ENCODE assay signal across 13 mouse cellular contexts in genomic region chr9:70298221-70298620, GRCm38 (mm10).
DNase-seq lines count a peak whose midpoint lies in the region; ATAC-seq lines count a peak whose summit lies in the region.
"Had no signal": no experiment of that assay in that cellular context is flagged by ENCODE, and none has a peak within 500 bp of the region (broad histone marks: within the 10 kb centered on the region; RNA-seq: fewer than 3 reads in every experiment).

No protein-coding gene starts in this region.

- no peak for DNase-seq in frontal cortex, postnatal 36 days (ENCODE audit: low spot score in 2 of 2)
- DNase-seq in right cerebral cortex, adult 18-20 months = peak; percentile 45
- DNase-seq in right cerebral cortex, adult 2 months (ENCODE audit: low spot score in 2 of 2) = no peak
- peak; percentile 71 for DNase-seq in telencephalon, adult 2 months (ENCODE audit: low read depth, low spot score)
- DNase-seq in kidney, postnatal 14 days = no peak
- DNase-seq: lung, postnatal 14 days; thymus, postnatal 25 days had no signal

- H3K4me2 ChIP-seq in hindbrain, embryonic 12.5 days (replicated peaks) = no peak overlapping the region
- H3K4me2 ChIP-seq: embryonic facial prominence, embryonic 12.5 days; kidney, embryonic 15.5 days; liver, embryonic 12.5 days had no signal

- WGBS in hindbrain, embryonic 12.5 days = 19% methylated on average over 7 of the region's 7 CpGs

- peaks cover 17% of the 10 kb centered on the region for H3K4me1 ChIP-seq in hindbrain, embryonic 12.5 days
- H3K4me1 ChIP-seq: embryonic facial prominence, embryonic 12.5 days; kidney, embryonic 15.5 days; liver, embryonic 12.5 days had no signal

- H3K9ac ChIP-seq in hindbrain, embryonic 12.5 days = no peak overlapping the region
- H3K9ac ChIP-seq: embryonic facial prominence, embryonic 12.5 days; kidney, embryonic 15.5 days; liver, embryonic 12.5 days had no signal

- H3K27me3 ChIP-seq in hindbrain, embryonic 12.5 days = no peaks in the 10 kb centered on the region
- H3K27me3 ChIP-seq: embryonic facial prominence, embryonic 12.5 days; kidney, embryonic 15.5 days; liver, embryonic 12.5 days had no signal

- H3K4me3 ChIP-seq in hindbrain, embryonic 12.5 days = no peak overlapping the region
- H3K4me3 ChIP-seq: embryonic facial prominence, embryonic 12.5 days; kidney, embryonic 15.5 days; liver, embryonic 12.5 days had no signal

- peak; percentile 41; the same call in 1 of the 2 replicates for ATAC-seq in frontal cortex, adult (ENCODE audit: low TSS enrichment)
- ATAC-seq in hindbrain, embryonic 12.5 days (ENCODE audit: low FRiP score) = peak; percentile 52; the same call in 1 of the 2 replicates
- no peak for ATAC-seq in activated CD4-positive, CD25-positive, alpha-beta regulatory T cell, adult 4 months
- ATAC-seq: liver, embryonic 12.5 days had no signal

- H3K27ac ChIP-seq in hindbrain, embryonic 12.5 days = peak overlapping the region; percentile 44; the same call in 1 of the 2 replicates
- H3K27ac ChIP-seq: embryonic facial prominence, embryonic 12.5 days; kidney, embryonic 15.5 days; liver, embryonic 12.5 days had no signal

- H3K36me3 ChIP-seq in hindbrain, embryonic 12.5 days = peaks cover 10% of the 10 kb centered on the region; the same call in 1 of the 2 replicates
- H3K36me3 ChIP-seq: liver, embryonic 12.5 days had no signal

- H3K9me3 ChIP-seq in hindbrain, embryonic 12.5 days (replicated peaks) = no peaks in the 10 kb centered on the region
- H3K9me3 ChIP-seq: embryonic facial prominence, embryonic 12.5 days; kidney, embryonic 15.5 days had no signal

Comparison
In these comparisons a context has a peak if more than half of its experiments do, and no peak if none do; other contexts are left out.
1. DNase-seq: peak in right cerebral cortex, adult 18-20 months (single experiment) and telencephalon, adult 2 months (single experiment); none in frontal cortex, postnatal 36 days (0 of 2), right cerebral cortex, adult 2 months (0 of 2) and kidney, postnatal 14 days (single experiment).